Mouse (Mus musculus) gonadal fat pad, adult 2 months (tissue): ENCODE results near the gene Mrpl54. TPM values are rescaled to one million over a fixed set of nuclear protein-coding genes. Genes with fewer than 3 reads are reported as not detected.
"Not testable (repeated sequence)": the region's sequence is repeated elsewhere in the genome, so short reads cannot be mapped to it uniquely, and the experiment has no call there.

ENCODE experiments used
- DNase-seq: peaks from one replicate; pipeline ENCODE4 v3.0.0-alpha.2; 2012; ENCODE audit warnings: low read depth
- polyA plus RNA-seq: library from polyadenylated mRNA; depleted of rRNA; stranded (reverse); fragments of >200 nt; gene quantifications from 2 replicates; pipeline ENCODE4 v1.2.3, GENCODE M21; 2012; rRNA removed

Mrpl54 gene
- polyA plus RNA-seq, 1 experiment = 65.7 TPM

- no peak for DNase-seq
These were observed 36.8 kb downstream of the Mrpl54 start for GRCm38 (mm10) chr10:81229735-81230437.

DNA sequence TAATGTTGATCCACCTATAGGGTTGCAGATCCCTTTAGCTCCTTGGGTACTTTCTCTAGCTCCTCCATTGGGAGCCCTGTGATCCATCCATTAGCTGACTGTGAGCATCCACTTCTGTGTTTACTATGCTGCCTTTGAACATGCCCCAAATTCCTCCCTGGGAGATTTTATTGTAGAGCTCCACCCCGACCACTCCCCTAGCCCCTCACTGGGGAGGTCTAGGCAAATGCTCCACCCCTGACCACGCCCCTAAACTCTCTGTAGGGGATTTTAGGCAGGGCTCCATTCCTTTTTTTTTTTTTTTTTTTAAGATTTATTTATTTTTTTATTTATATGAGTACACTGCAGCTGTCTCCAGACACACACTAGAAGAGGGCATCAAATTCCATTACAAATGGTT is 43.0 kb downstream of the Mrpl54 start:
- DNase-seq = not testable (repeated sequence)

DNA sequence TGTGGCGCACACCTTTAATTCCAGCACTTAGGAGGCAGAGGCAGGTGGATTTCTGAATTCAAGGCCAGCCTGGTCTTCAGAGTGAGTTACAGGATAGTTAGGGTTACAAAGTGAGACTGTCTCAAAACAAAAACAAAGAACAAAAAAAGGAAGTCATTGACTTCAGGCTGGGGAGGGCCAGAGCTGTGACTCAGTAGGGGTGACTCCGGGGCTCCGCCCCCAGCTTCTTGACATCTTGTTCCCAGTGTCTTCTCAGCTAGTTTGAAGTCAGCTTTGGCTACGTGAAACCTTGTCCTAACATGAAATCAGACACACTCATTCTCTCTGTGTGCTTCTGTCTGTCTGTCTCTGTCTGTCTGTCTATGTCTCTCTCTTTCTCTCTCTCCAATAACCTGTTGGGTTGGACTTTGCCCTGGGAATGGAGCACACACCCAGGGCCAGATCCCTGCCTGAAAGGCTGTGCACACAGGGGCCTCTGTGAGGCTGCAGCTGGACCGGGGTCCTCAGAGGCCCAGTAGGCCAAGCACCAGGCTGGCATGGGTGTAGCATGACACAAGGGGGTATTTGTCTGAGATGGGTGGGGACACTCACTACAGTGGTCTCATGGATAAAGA is 45.2 kb downstream of the Mrpl54 start:
- DNase-seq = no peak

GRCm38 (mm10) chr10:81217964-81218363 is 48.8 kb downstream of the Mrpl54 start:
- DNase-seq = no peak

DNA sequence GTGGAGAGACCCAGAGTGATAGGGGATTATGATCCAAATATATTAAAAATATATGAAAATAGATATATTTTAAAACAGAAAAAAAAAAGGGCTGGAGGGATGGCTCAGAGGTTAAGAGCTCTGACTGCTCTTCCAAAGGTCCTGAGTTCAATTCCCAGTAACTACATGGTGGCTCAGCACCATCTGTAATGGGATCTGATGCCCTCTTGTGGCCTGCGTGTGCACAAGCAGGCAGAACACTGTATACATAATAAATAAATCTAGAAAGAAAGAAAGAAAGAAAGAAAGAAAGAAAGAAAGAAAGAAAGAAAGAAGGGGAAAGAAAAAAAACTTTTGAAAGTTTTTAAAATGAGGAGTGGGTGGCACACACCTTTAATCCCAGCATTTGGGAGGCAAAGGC is 49.5 kb downstream of the Mrpl54 start:
- not testable (repeated sequence) for DNase-seq

- DNase-seq = no peak
These were observed 49.9 kb downstream of the Mrpl54 start for GRCm38 (mm10) chr10:81216810-81217209.

DNA sequence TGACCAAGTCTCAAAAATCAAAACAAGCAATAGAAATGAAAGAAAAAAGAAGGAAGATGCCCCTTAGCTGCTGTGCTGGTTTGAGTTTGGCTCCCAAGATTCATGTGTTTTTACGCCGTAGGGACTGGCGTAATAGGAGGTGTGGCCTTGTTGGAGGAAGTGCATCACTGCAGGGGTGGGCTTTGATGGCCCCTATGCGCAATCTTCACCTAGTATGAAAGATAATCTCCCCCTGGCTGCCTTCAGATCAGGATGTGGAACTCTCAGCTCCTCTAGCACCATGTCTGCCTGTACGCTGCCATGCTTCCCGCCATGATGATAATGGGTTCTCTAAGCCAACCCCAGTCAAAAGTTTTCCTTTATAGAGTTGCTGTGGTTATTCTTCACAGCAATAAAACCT is 50.5 kb downstream of the Mrpl54 start:
- no peak for DNase-seq

Other genes starting within 250 kb of the Mrpl54 start
- gene Diras1, start 241.3 kb downstream of the Mrpl54 start, polyA plus RNA-seq = not detected in 2 replicates
- 31.0 and 34.3 TPM in 2 replicates for gene Slc39a3, start 229.5 kb downstream of the Mrpl54 start, polyA plus RNA-seq
- 197 and 235 TPM in 2 replicates for gene Sgta, start 206.8 kb downstream of the Mrpl54 start, polyA plus RNA-seq
- gene Thop1, start 196.9 kb downstream of the Mrpl54 start, polyA plus RNA-seq = 31.7 and 35.0 TPM in 2 replicates
- 0.41 and 0.61 TPM in 2 replicates for gene Creb3l3, start 168.1 kb downstream of the Mrpl54 start, polyA plus RNA-seq
- 132 and 176 TPM in 2 replicates for gene Map2k2, start 161.0 kb downstream of the Mrpl54 start, polyA plus RNA-seq
- gene Zbtb7a, start 131.7 kb downstream of the Mrpl54 start, polyA plus RNA-seq = 30.0 and 49.1 TPM in 2 replicates
- 31.5 and 32.8 TPM in 2 replicates for gene Pias4, start 99.0 kb downstream of the Mrpl54 start, polyA plus RNA-seq
- gene Eef2, start 90.3 kb downstream of the Mrpl54 start, polyA plus RNA-seq = 1,971 and 2,241 TPM in 2 replicates
- gene Dapk3, start 83.9 kb downstream of the Mrpl54 start, polyA plus RNA-seq = 76.3 and 81.7 TPM in 2 replicates
- gene 4930442H23Rik, start 83.1 kb downstream of the Mrpl54 start, polyA plus RNA-seq = not detected in 2 replicates
- not detected in 2 replicates for gene Nmrk2, start 64.9 kb downstream of the Mrpl54 start, polyA plus RNA-seq
- 0.03 TPM in 1 of 2 replicates, not detected in the other for gene Atcay, start 36.1 kb downstream of the Mrpl54 start, polyA plus RNA-seq
- 17.9 and 20.9 TPM in 2 replicates for gene Zfr2, start 33.8 kb downstream of the Mrpl54 start, polyA plus RNA-seq
- 3.1 and 4.7 TPM in 2 replicates for gene Matk, start 14.0 kb downstream of the Mrpl54 start, polyA plus RNA-seq
- 61.1 and 77.4 TPM in 2 replicates for gene Apba3, start within 50 bp of the Mrpl54 start, polyA plus RNA-seq
- 21.4 and 29.9 TPM in 2 replicates for gene Tjp3, start 24.6 kb upstream of the Mrpl54 start, polyA plus RNA-seq
- 57.9 and 58.4 TPM in 2 replicates for gene Pip5k1c, start 26.0 kb upstream of the Mrpl54 start, polyA plus RNA-seq
- gene Cactin, start 54.2 kb upstream of the Mrpl54 start, polyA plus RNA-seq = 24.8 and 25.0 TPM in 2 replicates
- gene Tbxa2r, start 61.8 kb upstream of the Mrpl54 start, polyA plus RNA-seq = 8.3 and 9.3 TPM in 2 replicates
- gene Gipc3, start 76.3 kb upstream of the Mrpl54 start, polyA plus RNA-seq = 1.4 and 1.7 TPM in 2 replicates
- 60.3 and 76.7 TPM in 2 replicates for gene Hmg20b, start 83.5 kb upstream of the Mrpl54 start, polyA plus RNA-seq
- 29.8 and 39.5 TPM in 2 replicates for gene Mfsd12, start 90.6 kb upstream of the Mrpl54 start, polyA plus RNA-seq
- 1.7 and 2.0 TPM in 2 replicates for gene 4930404N11Rik, start 98.9 kb upstream of the Mrpl54 start, polyA plus RNA-seq
- gene Fzr1, start 111.6 kb upstream of the Mrpl54 start, polyA plus RNA-seq = 48.7 and 59.7 TPM in 2 replicates
- 93.9 and 96.3 TPM in 2 replicates for gene Dohh, start 117.5 kb upstream of the Mrpl54 start, polyA plus RNA-seq
- 3.3 and 4.2 TPM in 2 replicates for gene Gm48551, start 117.5 kb upstream of the Mrpl54 start, polyA plus RNA-seq
- 3.1 and 5.6 TPM in 2 replicates for gene Gm48552, start 122.1 kb upstream of the Mrpl54 start, polyA plus RNA-seq
- 28.6 and 32.6 TPM in 2 replicates for gene Smim24, start 126.1 kb upstream of the Mrpl54 start, polyA plus RNA-seq
- gene Nfic, start 188.7 kb upstream of the Mrpl54 start, polyA plus RNA-seq = 33.6 and 61.6 TPM in 2 replicates
- gene Celf5, start 215.8 kb upstream of the Mrpl54 start, polyA plus RNA-seq = 0.27 and 0.67 TPM in 2 replicates
- gene Ncln, start 229.5 kb upstream of the Mrpl54 start, polyA plus RNA-seq = 115 and 131 TPM in 2 replicates
- 2.8 and 3.5 TPM in 2 replicates for gene S1pr4, start 233.2 kb upstream of the Mrpl54 start, polyA plus RNA-seq